Mouse (Mus musculus): ENCODE measurements at regions not wholly inside any gene's neighbourhood (a gene's known extent, or its start where the extent isn't known, plus 50 kb on each side); places are given as distances from the start of the nearest gene placed in this dataset.
A peak's percentile ranks its signal among the peaks of the same experiment; 100 is the strongest.

DNA sequence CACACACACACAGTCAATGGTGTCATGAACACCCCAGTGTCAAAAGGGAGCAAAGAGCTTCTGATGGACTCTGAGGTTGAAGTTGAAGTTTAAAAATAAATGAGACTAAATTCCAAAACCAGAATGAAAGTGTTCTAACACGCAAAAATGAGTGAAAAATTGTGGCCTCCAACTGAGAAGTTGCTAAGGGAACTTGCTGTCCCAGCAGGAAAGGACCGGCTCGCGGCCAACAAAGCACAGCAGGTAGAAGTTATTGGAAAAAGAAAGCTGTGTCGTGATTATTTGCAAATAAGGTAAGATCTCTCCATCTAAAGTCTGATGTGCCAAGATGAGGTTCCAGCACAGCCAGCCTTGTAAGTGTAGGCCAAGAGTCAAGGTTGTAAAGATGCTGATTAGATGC lies 169.7 kb downstream of the Nrp2 start:
- H3K4me2 ChIP-seq = no peak overlapping the region
- no peak for ATAC-seq (ENCODE audit: extremely low read depth, insufficient number of reproducible peaks, low FRiP score, low TSS enrichment)
- 80% methylated on average over 5 of the region's 5 CpGs for WGBS
- no peaks in the 10 kb centered on the region for H3K9me3 ChIP-seq
- no peaks in the 10 kb centered on the region for H3K27me3 ChIP-seq (replicated peaks)
- H3K4me1 ChIP-seq = no peaks in the 10 kb centered on the region
- H3K27ac ChIP-seq (replicated peaks) = no peak overlapping the region
- H3K4me3 ChIP-seq = no peak overlapping the region
- no peak overlapping the region for H3K9ac ChIP-seq
- H3K36me3 ChIP-seq = no peaks in the 10 kb centered on the region

GRCm38 (mm10) chr1:62875631-62876030 lies 172.5 kb downstream of the Nrp2 start:
- ATAC-seq (ENCODE audit: extremely low read depth, insufficient number of reproducible peaks, low FRiP score, low TSS enrichment) = no peak
- WGBS = 71% methylated on average over 9 of the region's 9 CpGs
- Histone ChIP-seq H3K27me3 (replicated peaks) (no peaks in the 10 kb centered on the region), H3K4me2 (no peak overlapping the region), H3K27ac (replicated peaks) (no peak overlapping the region), H3K4me1 (no peaks in the 10 kb centered on the region), H3K9ac (no peak overlapping the region), H3K4me3 (no peak overlapping the region), H3K36me3 (no peaks in the 10 kb centered on the region), H3K9me3 (no peaks in the 10 kb centered on the region)

- Histone ChIP-seq H3K36me3 (no peaks in the 10 kb centered on the region), H3K9me3 (no peaks in the 10 kb centered on the region), H3K27me3 (replicated peaks) (no peaks in the 10 kb centered on the region), H3K4me3 (no peak overlapping the region), H3K4me2 (no peak overlapping the region), H3K4me1 (no peaks in the 10 kb centered on the region), H3K9ac (no peak overlapping the region), H3K27ac (replicated peaks) (no peak overlapping the region)
- no peak for ATAC-seq (ENCODE audit: extremely low read depth, insufficient number of reproducible peaks, low FRiP score, low TSS enrichment)
- 68% methylated on average over 3 of the region's 3 CpGs for WGBS
Measured at GRCm38 (mm10) chr1:62876685-62877084, 173.6 kb downstream of the Nrp2 start.

DNA sequence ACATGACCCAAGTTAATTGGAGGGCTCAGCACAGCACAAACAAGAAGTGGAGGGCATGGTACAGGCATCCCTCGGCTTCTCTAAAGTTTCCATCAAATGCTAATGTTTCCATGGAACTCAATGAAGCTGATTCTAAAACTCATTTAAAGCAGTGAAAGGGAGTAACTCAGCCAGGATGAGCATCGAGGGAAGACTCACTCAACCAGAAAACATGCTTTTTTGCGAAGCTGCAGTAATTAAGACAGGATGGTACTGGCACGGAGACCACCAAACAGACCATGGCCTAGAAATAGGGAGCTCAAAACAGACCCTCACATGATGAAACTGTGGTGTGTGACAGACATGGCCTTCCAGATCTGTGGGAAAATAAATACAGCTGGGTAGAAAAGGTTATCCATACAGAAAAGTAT lies 177.8 kb downstream of the Nrp2 start:
- Histone ChIP-seq H3K27me3 (replicated peaks) (no peaks in the 10 kb centered on the region), H3K27ac (replicated peaks) (no peak overlapping the region), H3K9me3 (no peaks in the 10 kb centered on the region), H3K4me1 (0 out of 2 replicates have a peak, but pooled peaks cover 6% of the 10 kb centered on the region), H3K9ac (no peak overlapping the region), H3K36me3 (no peaks in the 10 kb centered on the region), H3K4me2 (no peak overlapping the region), H3K4me3 (no peak overlapping the region)
- WGBS = 75% methylated on average over 4 of the region's 4 CpGs
- ATAC-seq (ENCODE audit: extremely low read depth, insufficient number of reproducible peaks, low FRiP score, low TSS enrichment) = no peak

DNA sequence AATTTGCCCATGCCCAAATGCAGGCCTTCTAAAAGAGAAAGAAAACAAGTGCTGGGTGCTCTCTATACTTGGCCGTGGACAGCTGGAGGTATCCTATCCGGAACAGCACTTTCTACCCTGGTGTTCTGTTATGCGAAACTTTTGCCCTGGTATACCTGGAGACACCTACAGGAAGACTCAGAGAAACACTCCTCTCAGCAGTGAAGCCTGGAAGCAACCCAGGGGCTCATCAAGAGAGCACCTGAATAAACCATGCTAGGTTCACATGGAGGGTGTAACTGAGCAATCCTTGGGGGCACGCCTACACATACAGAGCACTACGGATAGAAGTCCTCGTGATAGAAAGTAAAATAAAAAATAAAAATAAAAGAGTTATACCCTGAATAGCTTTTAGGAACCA lies 178.4 kb downstream of the Nrp2 start:
- H3K4me3 ChIP-seq = no peak overlapping the region
- H3K27me3 ChIP-seq (replicated peaks) = no peaks in the 10 kb centered on the region
- H3K9ac ChIP-seq = no peak overlapping the region
- no peak overlapping the region for H3K4me2 ChIP-seq
- H3K4me1 ChIP-seq = 0 out of 2 replicates have a peak, but pooled peaks cover 6% of the 10 kb centered on the region
- 82% methylated on average over 6 of the region's 6 CpGs for WGBS
- ATAC-seq (ENCODE audit: extremely low read depth, insufficient number of reproducible peaks, low FRiP score, low TSS enrichment) = no peak
- no peak overlapping the region for H3K27ac ChIP-seq (replicated peaks)
- H3K36me3 ChIP-seq = no peaks in the 10 kb centered on the region
- no peaks in the 10 kb centered on the region for H3K9me3 ChIP-seq

DNA sequence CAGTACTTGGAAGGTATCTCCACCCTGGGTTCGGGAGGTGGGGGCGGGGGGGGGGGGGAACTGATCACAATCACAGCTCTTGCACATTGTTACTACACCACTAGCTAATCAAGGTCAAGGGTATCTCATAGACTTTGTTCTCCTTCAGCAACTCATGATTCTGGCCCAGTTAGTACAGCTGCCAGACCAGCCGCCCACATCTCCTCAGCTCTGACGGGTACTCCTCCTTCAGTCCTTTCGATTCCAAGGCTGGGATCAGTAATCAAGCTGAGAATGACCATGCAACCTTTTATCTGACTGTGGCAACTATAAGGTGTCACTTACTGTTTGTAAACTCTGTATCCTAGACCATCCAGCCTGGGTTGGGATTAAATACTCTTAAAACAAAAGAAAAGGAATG lies 178.9 kb downstream of the Nrp2 start:
- H3K27ac ChIP-seq (replicated peaks) = no peak overlapping the region
- 75% methylated on average over 5 of the region's 5 CpGs for WGBS
- H3K4me1 ChIP-seq = 0 out of 2 replicates have a peak, but pooled peaks cover 6% of the 10 kb centered on the region
- no peak for ATAC-seq (ENCODE audit: extremely low read depth, insufficient number of reproducible peaks, low FRiP score, low TSS enrichment)
- H3K36me3 ChIP-seq = no peaks in the 10 kb centered on the region
- H3K4me3 ChIP-seq = no peak overlapping the region
- no peak overlapping the region for H3K9ac ChIP-seq
- no peak overlapping the region for H3K4me2 ChIP-seq
- no peaks in the 10 kb centered on the region for H3K9me3 ChIP-seq
- no peaks in the 10 kb centered on the region for H3K27me3 ChIP-seq (replicated peaks)

DNA sequence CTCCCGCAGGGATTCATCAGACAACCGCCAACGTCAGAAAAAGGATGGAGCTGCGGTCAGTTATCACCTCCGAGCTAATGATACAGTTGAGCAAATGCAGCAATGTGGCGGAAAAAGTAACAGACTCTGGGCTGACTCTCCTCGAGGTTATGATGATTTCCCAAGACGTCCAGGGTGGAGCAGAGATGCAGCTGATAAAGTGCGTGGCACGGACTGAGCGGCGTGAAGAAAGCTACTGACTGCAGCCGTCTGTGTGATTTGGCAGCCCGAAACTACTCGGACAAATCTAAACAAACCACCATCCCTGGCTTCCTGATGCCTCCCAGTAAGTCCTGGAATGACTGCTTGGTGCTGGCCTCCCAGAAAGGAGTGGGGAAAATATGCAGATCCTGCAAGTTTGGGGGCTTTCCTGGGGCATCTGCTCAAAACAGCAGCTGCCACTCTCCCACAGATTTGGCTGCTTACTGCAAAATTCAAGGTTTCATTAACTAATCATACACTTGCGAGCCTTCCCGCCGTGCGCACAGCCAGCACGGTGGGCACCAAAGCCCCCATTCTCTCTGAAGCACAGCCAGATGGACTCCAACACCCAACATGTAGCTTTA lies 181.9 kb downstream of the Nrp2 start:
- H3K4me1 ChIP-seq = peaks cover 14% of the 10 kb centered on the region
- H3K4me3 ChIP-seq = peak overlapping the region; percentile 4; the same call in 1 of the 2 replicates
- H3K9me3 ChIP-seq = no peaks in the 10 kb centered on the region
- H3K27ac ChIP-seq (replicated peaks) = no peak overlapping the region
- no peaks in the 10 kb centered on the region for H3K36me3 ChIP-seq
- no peak for ATAC-seq (ENCODE audit: extremely low read depth, insufficient number of reproducible peaks, low FRiP score, low TSS enrichment)
- H3K9ac ChIP-seq = no peak overlapping the region
- H3K4me2 ChIP-seq = peak overlapping the region; percentile 25
- WGBS = 68% methylated on average over 20 of the region's 20 CpGs
- H3K27me3 ChIP-seq (replicated peaks) = no peaks in the 10 kb centered on the region

DNA sequence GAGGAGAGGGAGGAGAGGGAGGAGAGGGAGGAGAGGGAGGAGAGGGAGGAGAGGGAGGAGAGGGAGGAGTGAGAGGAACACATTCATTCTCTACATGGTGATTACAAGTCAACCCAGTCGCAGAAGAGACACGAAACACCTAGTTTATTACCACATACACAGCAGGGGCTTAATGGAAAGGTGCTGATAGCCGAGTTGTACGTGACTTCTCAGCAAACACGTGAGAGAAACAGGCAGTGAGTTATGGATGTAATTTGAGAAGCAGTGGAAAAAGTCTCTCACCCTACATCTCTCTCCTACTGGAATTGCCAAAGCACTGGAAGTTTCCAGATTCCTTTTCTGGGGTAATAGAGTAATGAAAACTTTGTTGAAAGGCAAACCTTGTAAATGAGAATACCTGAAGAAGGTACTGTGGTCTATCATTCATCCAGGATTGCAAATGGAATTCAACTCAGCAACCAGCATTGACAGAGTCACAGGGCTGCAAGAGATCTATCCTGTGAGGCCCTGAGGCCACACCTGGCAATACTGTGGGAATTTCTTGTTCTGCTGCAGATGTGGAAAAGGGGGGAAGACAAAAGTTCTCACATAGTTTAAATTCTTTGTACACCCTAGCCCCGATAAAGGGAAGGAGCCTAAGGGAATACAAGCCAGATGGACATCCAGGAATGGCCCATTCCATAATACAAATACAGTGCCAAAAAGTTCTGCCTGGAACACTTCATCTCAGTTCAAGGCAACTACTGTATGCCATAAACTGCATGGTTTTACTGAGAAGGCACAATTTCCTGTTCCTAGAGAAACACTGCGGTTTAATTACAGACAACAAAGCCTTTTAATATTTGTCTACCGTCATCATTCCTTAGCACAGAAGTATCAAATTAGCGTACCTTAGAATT lies 184.7 kb downstream of the Nrp2 start:
- 44% methylated on average over 9 of the region's 9 CpGs for WGBS
- Histone ChIP-seq H3K4me2 (no peak overlapping the region), H3K27ac (replicated peaks) (no peak overlapping the region; the same call in 1 of the 2 replicates)

DNA sequence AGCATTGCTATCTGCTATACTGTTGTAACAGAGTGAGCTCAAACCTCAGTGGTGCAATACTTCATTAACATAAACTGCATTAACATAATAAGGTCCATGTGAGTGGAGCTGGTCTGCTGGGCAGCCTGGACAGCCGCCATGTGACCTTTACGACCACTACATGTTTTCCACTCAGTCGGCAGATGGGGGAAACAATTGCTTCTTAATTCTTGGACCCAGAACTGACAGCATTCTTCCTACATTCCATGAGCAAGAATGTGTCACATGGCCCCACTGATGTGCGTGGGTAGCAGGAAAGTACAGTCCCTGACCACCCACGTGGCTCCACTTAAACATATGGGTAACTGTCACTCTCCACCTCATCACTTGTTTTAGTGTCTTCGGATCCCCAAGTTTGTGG lies 198.3 kb downstream of the Nrp2 start:
- H3K4me2 ChIP-seq = no peak overlapping the region
- H3K4me1 ChIP-seq = peaks cover 18% of the 10 kb centered on the region
- ATAC-seq (ENCODE audit: extremely low read depth, insufficient number of reproducible peaks, low FRiP score, low TSS enrichment) = no peak
- no peaks in the 10 kb centered on the region for H3K36me3 ChIP-seq
- H3K9ac ChIP-seq = no peak overlapping the region
- H3K9me3 ChIP-seq = no peaks in the 10 kb centered on the region
- H3K27me3 ChIP-seq (replicated peaks) = no peaks in the 10 kb centered on the region
- H3K27ac ChIP-seq (replicated peaks) = no peak overlapping the region
- H3K4me3 ChIP-seq = no peak overlapping the region
- WGBS = 54% methylated on average over 6 of the region's 6 CpGs

More for the DNA sequence above, 184.7 kb downstream of the Nrp2 start:
- H3K9me3 ChIP-seq = peaks cover 2% of the 10 kb centered on the region; the same call in 1 of the 2 replicates
- no peak overlapping the region for H3K9ac ChIP-seq
- no peak overlapping the region for H3K4me3 ChIP-seq
- ATAC-seq (ENCODE audit: extremely low read depth, insufficient number of reproducible peaks, low FRiP score, low TSS enrichment) = no peak
- H3K36me3 ChIP-seq = no peaks in the 10 kb centered on the region
- peaks cover 14% of the 10 kb centered on the region for H3K4me1 ChIP-seq
- H3K27me3 ChIP-seq (replicated peaks) = no peaks in the 10 kb centered on the region

GRCm38 (mm10) chr1:62901871-62902270 lies 198.8 kb downstream of the Nrp2 start:
- Histone ChIP-seq H3K4me1 (peaks cover 18% of the 10 kb centered on the region), H3K27ac (replicated peaks) (no peak overlapping the region), H3K9ac (no peak overlapping the region), H3K9me3 (no peaks in the 10 kb centered on the region), H3K27me3 (replicated peaks) (no peaks in the 10 kb centered on the region), H3K36me3 (no peaks in the 10 kb centered on the region), H3K4me3 (no peak overlapping the region), H3K4me2 (no peak overlapping the region)
- WGBS = 69% methylated on average over 5 of the region's 5 CpGs
- no peak for ATAC-seq (ENCODE audit: extremely low read depth, insufficient number of reproducible peaks, low FRiP score, low TSS enrichment)

GRCm38 (mm10) chr1:62902931-62903453 lies 199.9 kb downstream of the Nrp2 start:
- Histone ChIP-seq H3K36me3 (no peaks in the 10 kb centered on the region), H3K4me3 (no peak overlapping the region), H3K27me3 (replicated peaks) (no peaks in the 10 kb centered on the region), H3K9me3 (no peaks in the 10 kb centered on the region), H3K4me1 (peaks cover 17% of the 10 kb centered on the region), H3K27ac (replicated peaks) (no peak overlapping the region), H3K4me2 (no peak overlapping the region), H3K9ac (no peak overlapping the region)
- 70% methylated on average over 6 of the region's 6 CpGs for WGBS
- no peak for ATAC-seq (ENCODE audit: extremely low read depth, insufficient number of reproducible peaks, low FRiP score, low TSS enrichment)
